Mouse (Mus musculus) heart, postnatal 25 days (tissue): ENCODE measurements around the gene Srbd1. TPM values are rescaled to one million over a fixed set of nuclear protein-coding genes. Genes with fewer than 3 reads are reported as not detected.

Experiments used
- DNase-seq: peaks from one replicate; pipeline ENCODE4 v3.0.0; 2022; ENCODE audit warnings: low spot score
- intact Hi-C: fragments of 180-260 bp; cut with DNase I; formaldehyde crosslinking; loops from one replicate; pipeline ENCODE4 v1.15.1; 2025
- total RNA-seq, 2 experiments: library from RNA; stranded (reverse); gene quantifications; 2 replicates each; pipeline ENCODE4 v1.2.3; 2021

Gene Srbd1
- total RNA-seq, 2 experiments from 2014 or later = 10.5 to 10.9 TPM

GRCm38 (mm10) chr17:86040221-86040984 is 104.6 kb downstream of the Srbd1 start:
- intact Hi-C loops = no loop called here
- DNase-seq = no peak

GRCm38 (mm10) chr17:86039741-86040140 is 105.2 kb downstream of the Srbd1 start:
- no peak for DNase-seq
- intact Hi-C loops = no loop called here

- no peak for DNase-seq
- intact Hi-C loops = no loop called here
Measured at GRCm38 (mm10) chr17:86038211-86038648, 106.7 kb downstream of the Srbd1 start.

GRCm38 (mm10) chr17:86035576-86035975 is 109.4 kb downstream of the Srbd1 start:
- no peak for DNase-seq
- intact Hi-C loops = no loop called here

- intact Hi-C loops = no loop called here
- no peak for DNase-seq
Measured at GRCm38 (mm10) chr17:86035146-86035545, 109.8 kb downstream of the Srbd1 start.

- intact Hi-C loops = no loop called here
- no peak for DNase-seq
Measured at GRCm38 (mm10) chr17:86034641-86035040, 110.3 kb downstream of the Srbd1 start.

- intact Hi-C loops = no loop called here
Measured at GRCm38 (mm10) chr17:86032113-86032714, 112.8 kb downstream of the Srbd1 start.

GRCm38 (mm10) chr17:86030016-86030415 is 115.0 kb downstream of the Srbd1 start:
- no peak for DNase-seq
- intact Hi-C loops = no loop called here

More at GRCm38 (mm10) chr17:86032113-86032714, 112.8 kb downstream of the Srbd1 start:
- DNase-seq = no peak

- DNase-seq = no peak
- intact Hi-C loops = no loop called here
Measured at GRCm38 (mm10) chr17:86029175-86029574, 115.8 kb downstream of the Srbd1 start.

GRCm38 (mm10) chr17:86027577-86028199 is 117.3 kb downstream of the Srbd1 start:
- intact Hi-C loops = no loop called here
- DNase-seq = no peak

- DNase-seq = no peak
- intact Hi-C loops = no loop called here
Measured at GRCm38 (mm10) chr17:86024589-86024988, 120.4 kb downstream of the Srbd1 start.

GRCm38 (mm10) chr17:86022366-86022765 is 122.6 kb downstream of the Srbd1 start:
- intact Hi-C loops = no loop called here
- DNase-seq = no peak

GRCm38 (mm10) chr17:86021815-86022214 is 123.2 kb downstream of the Srbd1 start:
- no peak for DNase-seq
- intact Hi-C loops = no loop called here

- DNase-seq = no peak
- intact Hi-C loops = no loop called here
Measured at GRCm38 (mm10) chr17:86021231-86021630, 123.7 kb downstream of the Srbd1 start.

- intact Hi-C loops = no loop called here
- DNase-seq = no peak
Measured at GRCm38 (mm10) chr17:86019793-86020192, 125.2 kb downstream of the Srbd1 start.

GRCm38 (mm10) chr17:86014246-86014645 is 130.7 kb downstream of the Srbd1 start:
- DNase-seq = no peak
- intact Hi-C loops = loop anchor here (5.0 kb wide), 1 partner anchor 347 kb away; no protein-coding TSS in a partner anchor

- DNase-seq = no peak
- intact Hi-C loops = loop anchor here (5.0 kb wide), 1 partner anchor 345 kb away; no protein-coding TSS in a partner anchor
Measured at GRCm38 (mm10) chr17:86012576-86012975, 132.4 kb downstream of the Srbd1 start.

GRCm38 (mm10) chr17:86011849-86012248 is 133.1 kb downstream of the Srbd1 start:
- no peak for DNase-seq
- intact Hi-C loops = loop anchor here (5.0 kb wide), 1 partner anchor 345 kb away; no protein-coding TSS in a partner anchor

GRCm38 (mm10) chr17:86008401-86008800 is 136.6 kb downstream of the Srbd1 start:
- intact Hi-C loops = no loop called here
- no peak for DNase-seq

GRCm38 (mm10) chr17:86002113-86002512 is 142.9 kb downstream of the Srbd1 start:
- intact Hi-C loops = no loop called here

GRCm38 (mm10) chr17:86001667-86002066 is 143.3 kb downstream of the Srbd1 start:
- DNase-seq = no peak
- intact Hi-C loops = no loop called here

More at GRCm38 (mm10) chr17:86002113-86002512, 142.9 kb downstream of the Srbd1 start:
- no peak for DNase-seq
